Mouse (Mus musculus): ENCODE data around the gene Secisbp2.
"Not testable (repeated sequence)": the region's sequence is repeated elsewhere in the genome, so short reads cannot be mapped to it uniquely, and the experiment has no call there.

Secisbp2 gene

DNA sequence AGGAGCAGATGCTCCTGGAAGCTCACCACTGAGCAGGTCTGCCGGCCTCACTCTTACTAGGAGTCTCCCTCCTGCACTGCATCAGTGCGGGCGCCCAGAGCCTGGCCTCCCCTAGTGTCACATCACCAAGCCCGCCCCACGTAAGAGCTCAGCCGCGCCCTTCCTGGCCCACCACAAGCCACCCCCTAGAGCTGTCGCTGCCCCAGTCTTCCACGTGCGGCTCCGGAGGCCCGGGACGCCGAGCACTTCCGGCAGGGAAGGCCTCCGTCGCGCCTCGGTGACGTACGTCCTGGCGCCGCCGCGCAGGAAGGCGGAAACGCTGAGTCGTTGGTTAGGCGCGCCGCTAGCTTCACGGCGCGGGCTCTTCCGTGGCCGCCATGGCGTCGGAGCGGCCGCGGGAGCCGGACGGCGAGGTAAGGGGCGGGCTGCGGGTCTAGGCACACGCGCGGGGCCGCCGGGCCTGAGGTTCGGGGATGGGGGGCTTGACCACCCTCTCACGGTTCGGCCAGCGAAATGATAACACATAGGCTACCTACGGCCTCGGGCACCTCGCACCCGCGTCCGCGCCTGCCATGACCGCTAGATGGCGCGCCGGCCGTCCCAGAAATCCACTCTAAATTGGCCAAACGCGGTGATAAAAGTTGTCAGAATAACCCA, at the start of gene Secisbp2:
Gene Secisbp2, plus strand, starts transcription at position 290 of the 657 bp plus-strand sequence.
- DNase-seq (ENCODE audit: low spot score) = peak; percentile 95

DNA sequence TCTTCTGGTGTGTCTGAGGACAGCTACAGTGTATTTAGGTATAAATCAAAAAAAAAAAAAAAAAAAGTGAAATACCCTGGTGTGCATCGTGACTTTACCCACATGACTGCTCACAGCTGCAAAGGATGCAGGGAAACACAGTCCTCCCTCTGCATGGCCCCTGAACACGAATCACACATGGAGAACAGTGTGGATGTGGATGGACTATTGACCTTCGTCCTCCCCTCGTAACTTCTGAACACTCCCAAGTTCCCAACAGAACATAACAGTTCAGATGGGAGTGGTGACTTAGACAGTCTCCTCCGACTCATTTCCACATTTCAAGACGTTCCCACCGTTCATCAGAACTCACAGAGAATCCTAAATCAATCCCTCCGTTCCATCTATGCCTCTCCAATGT, 48.7 kb upstream of the Secisbp2 start:
- no peak for DNase-seq (ENCODE audit: low spot score)

GRCm38 (mm10) chr13:51603221-51603893, 48.1 kb upstream of the Secisbp2 start:
- DNase-seq (ENCODE audit: low spot score) = peak; percentile 75

GRCm38 (mm10) chr13:51603894-51604244, 47.6 kb upstream of the Secisbp2 start:
- DNase-seq (ENCODE audit: low spot score) = no peak

DNA sequence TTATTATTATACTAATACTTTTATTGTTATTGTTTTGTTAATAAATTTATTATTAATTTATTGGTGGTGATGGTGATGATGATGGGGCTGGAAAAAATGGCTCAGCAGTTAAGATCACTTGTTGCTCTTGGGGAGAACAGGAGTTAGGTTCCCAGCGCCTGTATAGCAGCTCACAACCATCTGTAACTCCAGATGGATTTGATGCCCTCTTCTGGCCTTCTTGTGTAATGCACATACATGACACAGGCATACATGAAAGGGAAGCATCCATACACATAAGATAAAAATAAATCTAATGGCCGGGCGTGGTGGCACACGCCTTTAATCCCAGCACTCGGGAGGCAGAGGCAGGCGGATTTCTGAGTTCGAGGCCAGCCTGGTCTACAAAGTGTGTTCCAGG, 42.3 kb upstream of the Secisbp2 start:
- no peak for DNase-seq (ENCODE audit: low spot score)

GRCm38 (mm10) chr13:51611060-51611459, 40.4 kb upstream of the Secisbp2 start:
- no peak for DNase-seq (ENCODE audit: low spot score)

GRCm38 (mm10) chr13:51611500-51611899, 40.0 kb upstream of the Secisbp2 start:
- no peak for DNase-seq (ENCODE audit: low spot score)

DNA sequence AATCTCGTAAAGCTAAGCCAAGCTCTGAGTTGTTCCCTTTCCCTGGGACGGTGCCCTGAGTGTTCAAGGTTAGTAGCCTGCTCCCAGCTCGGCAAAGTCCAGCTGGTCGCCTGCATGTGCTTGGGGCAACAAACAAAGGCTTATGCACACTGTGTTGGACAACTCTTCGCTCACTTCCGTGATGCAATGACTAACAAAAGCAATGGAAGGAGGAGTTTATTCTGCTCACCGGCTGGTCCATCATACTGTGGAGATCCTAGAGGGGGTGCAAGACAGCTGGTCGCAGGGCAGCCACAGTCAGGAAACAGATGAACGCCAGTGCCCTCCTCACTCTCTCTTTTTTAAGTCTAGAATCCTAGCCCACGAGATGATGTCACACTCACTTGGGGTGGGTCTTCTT, 35.7 kb upstream of the Secisbp2 start:
- DNase-seq (ENCODE audit: low spot score) = no peak

GRCm38 (mm10) chr13:51616417-51617044, 35.0 kb upstream of the Secisbp2 start:
- no peak for DNase-seq (ENCODE audit: low spot score)

DNA sequence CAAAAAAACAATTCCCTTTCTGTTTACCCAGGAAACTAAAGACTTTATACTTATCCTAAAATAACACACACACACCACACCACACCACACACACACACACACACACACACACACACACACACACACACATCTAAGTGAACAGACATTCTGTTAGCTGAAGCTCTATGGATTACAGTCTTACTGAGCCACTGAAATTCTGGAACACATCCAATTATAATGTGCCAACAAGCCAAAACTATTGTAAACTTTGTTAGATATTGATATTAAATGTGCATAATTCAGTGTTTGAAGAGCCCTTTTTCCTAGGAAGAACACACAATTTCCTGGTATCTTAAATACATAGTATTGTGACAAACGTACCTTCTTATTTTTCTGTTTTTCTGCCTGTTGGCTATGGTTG, 34.2 kb upstream of the Secisbp2 start:
- DNase-seq (ENCODE audit: low spot score) = no peak

GRCm38 (mm10) chr13:51617861-51618260, 33.6 kb upstream of the Secisbp2 start:
- DNase-seq (ENCODE audit: low spot score) = peak; percentile 79

GRCm38 (mm10) chr13:51618602-51619001, 32.9 kb upstream of the Secisbp2 start:
- DNase-seq (ENCODE audit: low spot score) = no peak

DNA sequence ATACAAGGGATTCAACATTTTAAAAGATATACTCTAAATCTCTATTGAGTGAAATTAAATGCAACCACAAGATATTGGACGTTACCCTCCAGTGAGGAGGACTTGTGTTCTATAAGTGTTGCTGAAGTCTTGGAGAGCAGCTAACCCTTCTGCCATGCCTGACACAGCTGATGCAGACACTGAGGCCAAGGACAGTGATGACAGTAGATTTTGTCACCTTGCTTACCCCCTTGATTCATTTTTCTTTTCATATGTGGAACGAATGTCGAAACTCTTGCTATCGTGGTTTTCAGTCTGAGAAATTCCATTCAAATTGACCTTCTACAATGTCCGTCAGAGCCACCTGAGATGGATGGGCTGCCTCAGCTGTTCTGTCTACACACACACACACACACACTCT, 28.9 kb upstream of the Secisbp2 start:
- DNase-seq (ENCODE audit: low spot score) = no peak

DNA sequence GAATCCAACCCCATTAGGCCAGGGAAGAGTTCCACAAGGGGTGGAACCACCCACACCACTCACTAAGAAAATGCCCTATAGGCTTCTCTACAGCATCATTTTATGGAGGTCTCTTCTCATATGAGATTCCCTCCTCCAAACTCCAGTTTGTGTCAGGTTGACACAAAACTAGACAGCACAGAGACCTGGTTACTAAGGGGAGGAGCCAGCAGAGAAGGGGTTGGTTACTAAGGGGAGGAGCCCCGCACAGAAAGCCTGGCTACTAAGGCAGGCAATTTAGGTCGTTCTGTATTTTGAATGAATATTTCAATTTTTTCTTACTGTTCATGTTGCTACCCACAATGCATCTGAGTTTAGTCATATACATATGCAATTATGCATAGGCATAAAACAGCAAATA, 27.8 kb upstream of the Secisbp2 start:
- no peak for DNase-seq (ENCODE audit: low spot score)

GRCm38 (mm10) chr13:51628273-51628848, 23.1 kb upstream of the Secisbp2 start:
- DNase-seq (ENCODE audit: low spot score) = no peak

DNA sequence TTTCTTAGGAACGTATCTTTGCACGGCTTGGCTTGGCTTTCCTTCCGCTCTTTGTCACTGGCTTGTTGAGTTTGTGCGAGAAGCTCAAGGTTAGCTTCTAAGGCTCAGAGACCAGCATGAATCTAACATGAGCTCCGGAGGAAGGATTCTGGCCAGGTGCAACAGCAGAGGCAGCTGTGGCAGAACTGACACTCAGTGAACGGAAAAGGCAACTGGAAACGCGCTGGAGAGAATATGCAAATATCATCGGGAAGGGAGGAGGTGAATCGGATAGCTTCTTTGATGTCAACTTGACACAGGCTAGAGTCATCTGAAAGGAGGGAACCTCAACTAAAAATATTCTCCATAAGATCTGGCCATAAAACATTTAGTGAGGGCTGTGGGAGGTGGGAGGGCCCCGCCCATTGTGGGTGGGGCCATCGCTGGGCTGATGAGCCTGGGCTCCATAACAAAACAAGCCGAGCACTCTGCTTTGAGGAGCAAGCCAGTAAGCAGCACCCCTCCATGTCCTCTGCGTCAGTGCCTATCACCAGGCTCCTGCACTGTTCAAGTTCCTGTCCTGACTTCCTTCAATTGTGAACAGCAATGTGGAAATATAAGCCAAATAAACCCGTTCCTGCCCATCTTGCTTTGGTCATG, 20.0 kb upstream of the Secisbp2 start:
- no peak for DNase-seq (ENCODE audit: low spot score)

DNA sequence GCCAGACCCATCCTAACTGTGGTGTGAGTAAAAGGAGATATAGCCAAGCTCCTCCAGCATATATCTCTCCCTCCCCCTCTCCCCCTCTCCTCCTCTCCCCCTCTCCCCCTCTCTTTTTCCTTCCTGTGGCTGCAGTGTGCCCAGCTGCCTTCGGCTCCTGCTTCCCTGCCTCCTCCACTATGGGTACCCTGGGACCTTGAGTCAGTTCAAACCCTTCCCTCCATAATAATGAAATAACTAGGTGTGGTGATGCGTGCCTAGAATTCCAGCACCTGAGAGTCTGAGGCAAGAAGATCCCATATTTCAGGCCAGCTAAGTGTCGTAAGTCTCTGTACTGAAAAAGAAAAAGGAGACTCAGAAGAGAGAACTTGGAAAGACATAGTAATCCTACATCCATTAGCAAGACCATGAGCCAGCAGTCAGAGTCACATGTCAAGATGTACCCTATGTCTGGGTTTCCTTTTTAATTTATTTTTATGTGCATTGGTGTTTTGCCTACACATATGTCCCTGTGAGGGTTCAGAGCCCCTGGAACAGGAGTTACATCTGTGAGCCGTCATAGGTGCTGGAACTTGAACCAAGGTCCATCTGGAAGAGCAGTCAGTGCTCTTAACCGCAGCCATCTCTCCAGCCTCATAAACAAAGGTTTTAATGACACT, 18.8 kb upstream of the Secisbp2 start:
- no peak for DNase-seq (ENCODE audit: low spot score)

DNA sequence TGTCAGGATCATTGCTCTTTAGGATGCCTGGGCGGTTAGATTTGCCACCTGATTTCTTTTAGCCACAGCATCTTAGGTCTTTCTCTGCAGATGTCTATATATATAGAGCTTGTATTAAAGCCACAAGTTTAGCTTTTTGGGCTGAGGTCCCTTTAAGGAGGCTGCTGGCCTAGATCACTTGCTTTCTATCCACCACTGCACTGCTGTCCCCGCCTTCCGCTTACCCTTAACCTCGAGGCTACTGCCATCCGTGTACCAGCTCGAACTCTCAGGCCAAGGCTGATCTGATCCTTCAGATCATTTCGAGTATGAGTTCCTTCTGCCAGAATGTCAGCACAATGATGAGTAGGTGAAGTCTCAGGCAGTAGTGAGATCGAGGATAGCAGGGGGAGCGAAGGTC, 16.1 kb upstream of the Secisbp2 start:
- not testable (repeated sequence) for DNase-seq (ENCODE audit: low spot score)

- DNase-seq (ENCODE audit: low spot score) = no peak
These were observed 12.5 kb upstream of the Secisbp2 start for GRCm38 (mm10) chr13:51638958-51639357.

GRCm38 (mm10) chr13:51641424-51641823, 10.1 kb upstream of the Secisbp2 start:
- no peak for DNase-seq (ENCODE audit: low spot score)

GRCm38 (mm10) chr13:51642171-51642778, 9.2 kb upstream of the Secisbp2 start:
- DNase-seq (ENCODE audit: low spot score) = no peak
